Mouse (Mus musculus) heart, adult 2 months (tissue): ENCODE results near the gene Abt1.

ENCODE experiments used
- CTCF ChIP-seq: fragments of 200-600 bp; IDR thresholded peaks from 2 replicates; pipeline ENCODE4 v1.8.1; 2022; ENCODE audit warnings: antibody characterized with exemption, mild to moderate bottlenecking, moderate library complexity
- EP300 ChIP-seq: fragments of 200-500 bp; IDR thresholded peaks from 2 replicates; pipeline ENCODE4 v1.6.1; 2011; ENCODE audit warnings: low read depth, low read length, control low read depth; ENCODE audit not compliant: insufficient read depth
- POLR2A ChIP-seq: fragments of 200-500 bp; IDR thresholded peaks from 2 replicates; pipeline ENCODE4 v1.6.1; 2011; ENCODE audit warnings: mild to moderate bottlenecking, low read depth, low read length, control low read depth; ENCODE audit not compliant: insufficient read depth

GRCm38 (mm10) chr13:23459264-23459846 is 35.7 kb upstream of the Abt1 start:
- TF ChIP-seq CTCF (no peak), EP300 (no peak), POLR2A (no peak)
